Mouse (Mus musculus) C2C12 (cell line): ENCODE data around the gene Cdca3. TPM values are rescaled to one million over a fixed set of nuclear protein-coding genes. Genes with fewer than 3 reads are reported as not detected.
"Not testable (repeated sequence)": the region's sequence is repeated elsewhere in the genome, so short reads cannot be mapped to it uniquely, and the experiment has no call there.

Source experiments
- H3K27me3 ChIP-seq: one replicate; pipeline ENCODE4 v1.6.1; 2011; ENCODE audit not compliant: control insufficient read depth, insufficient read depth, insufficient read length
- H3K36me3 ChIP-seq: one replicate; pipeline ENCODE4 v1.6.1; 2011; ENCODE audit not compliant: control insufficient read depth, insufficient read depth
- H3K4me3 ChIP-seq: one replicate; pipeline ENCODE4 v1.5.1; 2011; ENCODE audit warnings: mild to moderate bottlenecking, control low read depth; ENCODE audit not compliant: poor library complexity, insufficient read depth, severe bottlenecking
- H3K79me2 ChIP-seq: one replicate; pipeline ENCODE4 v1.6.1; 2011; ENCODE audit not compliant: control insufficient read depth, insufficient read depth
- H3K79me3 ChIP-seq: one replicate; pipeline ENCODE4 v1.6.1; 2011; ENCODE audit warnings: low read depth, control low read depth
- H3ac ChIP-seq: one replicate; pipeline ENCODE3; 2011; ENCODE audit warnings: low read depth; ENCODE audit not compliant: control insufficient read depth, insufficient read length
- CEBPB ChIP-seq: IDR thresholded peaks from one replicate; pipeline ENCODE4 v1.6.1; 2011; ENCODE audit warnings: low read depth, mild to moderate bottlenecking, control low read depth, moderate library complexity
- CTCF ChIP-seq: IDR thresholded peaks from one replicate; pipeline ENCODE4 v1.5.1; 2011; ENCODE audit not compliant: control insufficient read depth, insufficient read depth, insufficient read length
- FOSL1 ChIP-seq: IDR thresholded peaks from one replicate; pipeline ENCODE4 v1.8.0; 2011; ENCODE audit warnings: mild to moderate bottlenecking, low read length; ENCODE audit not compliant: poor library complexity, insufficient read depth, severe bottlenecking
- MAX ChIP-seq: IDR thresholded peaks from one replicate; pipeline ENCODE4 v1.6.1; 2011; ENCODE audit warnings: mild to moderate bottlenecking, control low read depth
- MYOD1 ChIP-seq: IDR thresholded peaks from one replicate; pipeline ENCODE4 v1.6.1; 2011; ENCODE audit warnings: low read depth; ENCODE audit not compliant: control insufficient read depth, insufficient read length
- MYOG ChIP-seq: IDR thresholded peaks from one replicate; pipeline ENCODE4 v1.6.1; 2011; ENCODE audit not compliant: control insufficient read depth, insufficient read length; ENCODE audit errors: extremely low read depth
- USF1 ChIP-seq: IDR thresholded peaks from one replicate; pipeline ENCODE4 v1.6.1; 2011; ENCODE audit warnings: low read depth, mild to moderate bottlenecking, control low read depth, moderate library complexity
- polyA plus RNA-seq: library from polyadenylated mRNA; unstranded; fragments of >200 nt; fragmentation: generic; extraction: Trizol; gene quantifications from one replicate; pipeline ENCODE4 v1.2.1, GENCODE M21; 2012; ENCODE audit warnings: missing spikeins

Gene Cdca3
- polyA plus RNA-seq, 1 experiment, result 69.9 TPM

DNA sequence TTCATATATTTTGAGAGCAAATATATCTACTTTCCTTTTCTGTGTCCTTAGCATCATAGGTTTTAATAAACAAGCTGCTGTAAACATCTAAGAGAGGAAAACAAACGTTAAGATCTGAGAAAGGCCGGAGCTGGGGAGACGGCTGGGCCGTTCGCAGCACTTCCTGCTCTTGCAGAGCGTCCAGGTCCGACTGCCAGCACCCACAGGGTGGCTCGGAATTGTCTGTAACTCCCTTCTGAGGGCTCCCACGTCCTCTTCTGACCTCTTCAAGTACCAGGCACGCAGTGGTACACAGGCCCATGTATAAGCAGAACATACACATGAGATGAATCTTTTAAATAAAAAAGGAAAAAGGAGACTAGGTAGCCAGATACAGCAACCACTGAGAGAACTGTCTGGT, 41.6 kb upstream of the Cdca3 start:
- Histone ChIP-seq H3K4me3 (no peak overlapping the region), H3K79me2 (no peaks in the 10 kb centered on the region), H3K36me3 (no peaks in the 10 kb centered on the region), H3ac (no peak overlapping the region), H3K27me3 (no peaks in the 10 kb centered on the region), H3K79me3 (no peaks in the 10 kb centered on the region)
- TF ChIP-seq MYOD1 (no peak), CTCF (no peak), FOSL1 (no peak), MAX (no peak), CEBPB (no peak), MYOG (no peak), USF1 (no peak)

DNA sequence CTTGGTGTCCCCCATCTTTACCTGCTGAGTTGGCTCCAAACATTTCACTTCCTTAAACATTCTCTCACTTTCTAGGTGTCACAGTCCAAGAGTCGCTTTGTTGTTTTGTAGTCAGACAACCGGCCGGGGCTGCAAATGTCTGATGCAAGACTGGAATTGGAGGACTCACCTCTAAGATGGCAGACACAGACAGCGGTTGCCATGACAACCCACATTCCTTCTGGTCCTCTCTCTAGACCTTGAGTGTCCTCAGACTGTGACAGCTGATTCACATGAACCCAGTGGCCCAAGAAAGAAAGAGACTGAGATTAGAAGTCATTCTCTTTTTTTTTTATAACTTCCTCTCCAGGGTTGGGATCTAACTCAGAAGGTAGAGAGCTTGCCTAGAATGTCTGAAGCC, 39.8 kb upstream of the Cdca3 start:
- Histone ChIP-seq H3K27me3 (no peaks in the 10 kb centered on the region), H3K36me3 (no peaks in the 10 kb centered on the region), H3ac (no peak overlapping the region), H3K4me3 (no peak overlapping the region), H3K79me2 (no peaks in the 10 kb centered on the region), H3K79me3 (no peaks in the 10 kb centered on the region)
- TF ChIP-seq MYOD1 (no peak), CTCF (no peak), USF1 (no peak), MAX (no peak), FOSL1 (no peak), MYOG (no peak), CEBPB (no peak)

DNA sequence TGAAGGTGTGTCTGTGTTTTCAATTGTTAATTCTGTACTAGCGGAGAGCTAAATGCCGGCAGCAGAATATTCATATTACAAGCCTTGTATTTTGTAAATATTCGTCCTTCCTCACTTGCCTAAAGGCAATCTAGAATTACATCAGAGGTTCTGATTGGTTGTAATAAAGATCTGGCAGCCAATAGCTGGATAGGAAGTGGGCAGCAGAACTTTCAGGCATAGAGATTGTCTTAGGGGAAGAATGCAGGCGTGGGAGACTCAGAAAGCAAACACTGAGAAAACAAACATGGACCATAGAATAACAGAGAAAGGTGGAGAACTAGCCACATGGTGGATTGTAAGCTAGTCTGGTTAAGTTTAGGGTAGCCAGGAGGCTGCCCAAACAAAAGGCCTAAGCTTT, 39.2 kb upstream of the Cdca3 start:
- no peak overlapping the region for H3K4me3 ChIP-seq
- H3K36me3 ChIP-seq, result no peaks in the 10 kb centered on the region
- no peaks in the 10 kb centered on the region for H3K27me3 ChIP-seq
- H3K79me2 ChIP-seq, result no peaks in the 10 kb centered on the region
- no peaks in the 10 kb centered on the region for H3K79me3 ChIP-seq
- H3ac ChIP-seq, result no peak overlapping the region
- TF ChIP-seq MAX (no peak), CEBPB (no peak), FOSL1 (no peak), USF1 (no peak)

DNA sequence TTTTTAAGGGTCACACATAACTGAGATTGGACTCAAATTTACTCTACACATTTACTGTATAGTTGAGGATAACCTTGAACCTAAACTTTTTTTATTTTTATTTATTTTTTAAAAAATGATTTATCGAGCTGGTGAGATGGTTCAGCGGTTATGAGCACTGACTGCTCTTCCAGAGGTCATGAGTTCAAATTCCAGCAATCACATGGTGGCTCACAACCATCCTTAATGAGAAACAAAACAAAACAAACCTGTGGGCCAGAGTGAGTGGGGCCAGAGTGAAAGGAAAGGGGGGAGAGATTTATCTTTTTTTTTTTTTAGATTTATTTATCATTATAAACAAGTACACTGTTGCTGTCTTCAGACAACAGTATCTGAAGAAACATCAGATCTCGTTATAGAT, 37.4 kb upstream of the Cdca3 start:
- TF ChIP-seq MAX (no peak), CEBPB (no peak), CTCF (no peak), MYOD1 (no peak), USF1 (no peak), MYOG (no peak), FOSL1 (no peak)
- Histone ChIP-seq H3K79me3 (no peaks in the 10 kb centered on the region), H3K27me3 (no peaks in the 10 kb centered on the region), H3K36me3 (no peaks in the 10 kb centered on the region), H3K4me3 (no peak overlapping the region), H3ac (no peak overlapping the region), H3K79me2 (no peaks in the 10 kb centered on the region)

DNA sequence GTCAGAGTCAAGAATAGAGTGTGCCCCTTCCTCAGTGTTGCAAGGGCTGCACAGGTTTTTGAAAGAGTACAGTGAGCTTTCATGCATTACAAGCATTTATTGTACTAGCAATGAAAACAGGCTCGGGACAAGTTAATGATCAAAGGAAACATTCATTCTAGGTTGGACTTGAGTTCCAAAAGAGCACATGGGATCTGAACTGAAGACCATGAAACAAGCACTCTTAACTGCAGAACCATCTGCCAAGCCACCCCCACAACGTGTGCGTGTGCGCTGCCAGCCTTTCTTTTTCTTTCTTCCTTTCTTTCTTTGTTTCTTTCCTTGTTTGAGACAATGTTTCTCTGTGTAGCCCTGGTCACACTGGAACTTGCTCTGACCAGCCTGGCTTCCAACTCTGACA, 33.6 kb upstream of the Cdca3 start:
- H3K4me3 ChIP-seq, result no peak overlapping the region
- H3K79me3 ChIP-seq, result no peaks in the 10 kb centered on the region
- no peaks in the 10 kb centered on the region for H3K27me3 ChIP-seq
- H3K79me2 ChIP-seq, result no peaks in the 10 kb centered on the region
- TF ChIP-seq USF1, result no peak
- no peak for TF ChIP-seq CTCF
- no peak for TF ChIP-seq MAX
- TF ChIP-seq CEBPB, result no peak
- TF ChIP-seq MYOD1, result no peak
- H3ac ChIP-seq, result no peak overlapping the region
- no peaks in the 10 kb centered on the region for H3K36me3 ChIP-seq

DNA sequence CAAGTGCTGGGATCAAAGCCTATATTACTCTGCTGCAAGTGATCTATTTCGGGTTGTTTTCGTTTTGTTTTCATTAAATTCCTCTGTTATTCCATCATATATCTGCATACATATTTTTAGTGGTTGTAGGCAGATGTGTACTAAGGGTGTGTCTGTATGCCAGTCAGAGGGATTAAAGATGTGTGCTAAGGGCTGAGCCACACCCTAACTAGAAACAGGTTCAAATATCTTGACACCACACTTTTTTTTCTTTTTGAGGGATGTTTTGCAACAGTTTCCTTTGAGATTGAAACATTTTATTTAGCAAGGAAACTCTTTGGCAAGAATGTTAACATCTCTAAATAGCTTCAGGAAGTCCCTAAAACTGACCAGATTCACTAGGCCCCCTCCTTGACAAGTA, 33.1 kb upstream of the Cdca3 start:
- Histone ChIP-seq H3K79me3 (no peaks in the 10 kb centered on the region), H3K4me3 (no peak overlapping the region), H3K36me3 (no peaks in the 10 kb centered on the region), H3K79me2 (no peaks in the 10 kb centered on the region), H3ac (no peak overlapping the region), H3K27me3 (no peaks in the 10 kb centered on the region)
- TF ChIP-seq MYOG, result no peak
- peak; percentile 61 for TF ChIP-seq CEBPB

DNA sequence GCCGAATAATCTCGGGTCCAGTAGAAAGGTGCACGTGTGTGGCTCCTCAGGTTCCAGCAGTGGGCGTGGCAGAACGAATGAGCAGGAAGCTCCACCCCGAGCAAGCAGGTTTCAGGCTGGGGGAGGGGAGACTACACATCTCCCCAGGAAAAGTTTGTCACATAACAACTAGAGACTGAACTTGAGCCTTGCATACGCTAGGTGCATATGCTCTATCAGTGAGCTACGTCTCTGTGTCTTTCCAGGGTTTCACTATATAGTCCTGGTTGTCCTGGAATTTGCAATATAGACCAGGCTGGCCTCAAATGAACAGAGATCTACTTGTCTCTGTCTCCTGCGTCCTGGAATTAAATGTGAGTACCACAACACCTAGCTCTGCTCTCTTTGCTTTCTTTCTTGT, 26.9 kb upstream of the Cdca3 start:
- H3ac ChIP-seq, H3K36me3 ChIP-seq, H3K27me3 ChIP-seq, H3K79me2 ChIP-seq, H3K4me3 ChIP-seq, H3K79me3 ChIP-seq: not testable (repeated sequence)
